Mouse (Mus musculus) midbrain, postnatal 0 days (tissue): ENCODE results near the gene Det1. TPM values are rescaled to one million over a fixed set of nuclear protein-coding genes. Genes with fewer than 3 reads are reported as not detected.

Experiments
- ATAC-seq: fragments of 200-750 bp; cut with Nextera tagmentation; 2 replicates; pipeline ENCODE4 v1.8.0; 2017; ENCODE audit warnings: moderate number of reproducible peaks, mild to moderate bottlenecking, moderate TSS enrichment, moderate library complexity; ENCODE audit not compliant: low FRiP score
- DNase-seq: peaks from one replicate; pipeline ENCODE4 v3.0.0-alpha.2; 2015; ENCODE audit warnings: low spot score
- H3K27ac ChIP-seq: fragments of 300-500 bp; sonication (generic); 2 replicates; pipeline ENCODE4 v1.5.1; 2014; ENCODE audit warnings: low read depth, mild to moderate bottlenecking, low read length, mixed read lengths
- H3K27me3 ChIP-seq: fragments of 300-500 bp; sonication (generic); 2 replicates; pipeline ENCODE4 v1.6.1; 2014; ENCODE audit warnings: low read length, control low read depth, mixed read lengths; ENCODE audit not compliant: insufficient read depth
- H3K36me3 ChIP-seq: fragments of 300-500 bp; sonication (generic); 2 replicates; pipeline ENCODE4 v1.6.1; 2014; ENCODE audit warnings: low read length, control low read depth, mixed read lengths; ENCODE audit not compliant: insufficient read depth
- H3K4me1 ChIP-seq: fragments of 300-500 bp; sonication (generic); 2 replicates; pipeline ENCODE4 v1.6.1; 2014; ENCODE audit warnings: mild to moderate bottlenecking, control low read depth, antibody characterized with exemption, low read length, mixed read lengths; ENCODE audit not compliant: insufficient read depth
- H3K4me2 ChIP-seq: fragments of 300-500 bp; sonication (generic); 2 replicates; pipeline ENCODE4 v1.6.1; 2014; ENCODE audit warnings: low read depth, mild to moderate bottlenecking, low read length, mixed read lengths; ENCODE audit not compliant: poor library complexity, severe bottlenecking
- H3K4me3 ChIP-seq: fragments of 300-500 bp; sonication (generic); 2 replicates; pipeline ENCODE4 v1.5.1; 2014; ENCODE audit warnings: low read depth, mild to moderate bottlenecking, low read length, moderate library complexity
- H3K9ac ChIP-seq: fragments of 300-500 bp; sonication (generic); replicated peaks from 2 replicates; pipeline ENCODE4 v1.6.1; 2014; ENCODE audit warnings: mild to moderate bottlenecking, low read length, moderate library complexity, mixed read lengths; ENCODE audit not compliant: poor library complexity, severe bottlenecking
- H3K9me3 ChIP-seq: fragments of 300-500 bp; sonication (generic); 2 replicates; pipeline ENCODE4 v1.6.1; 2016; ENCODE audit warnings: low read length, control low read depth
- CTCF ChIP-seq: IDR thresholded peaks from 2 replicates; pipeline ENCODE4 v1.5.1; 2016; ENCODE audit warnings: antibody characterized with exemption, mild to moderate bottlenecking
- WGBS: fragments of 180-500 bp; shearing (Covaris S2); extraction: QIAGEN DNeasy Blood & Tissue Kit; methylation state at CpG from one replicate; pipeline ENCODE4 v1.1.7; 2014; 5-methylcytosine and 5-hydroxymethylcytosine counted together
- polyA plus RNA-seq: library from polyadenylated mRNA; unstranded; fragments of >200 nt; fragmentation: Nextera tagmentation; extraction: Ambion mirVana; gene quantifications from 2 replicates; pipeline ENCODE4 v1.2.1, GENCODE M21; 2015
- total RNA-seq: library from RNA; depleted of rRNA; stranded (reverse); fragments of >200 nt; gene quantifications from 2 replicates; pipeline ENCODE4 v1.2.3, GENCODE M21; 2014

Gene Det1
- total and polyA plus RNA-seq, 2 experiments from 2014 or later, result 6.2 to 13.2 TPM

GRCm38 (mm10) chr7:78882469-78882837 lies 35.4 kb upstream of the Det1 start:
- no peaks in the 10 kb centered on the region for H3K27me3 ChIP-seq
- DNase-seq (peak; percentile 90), ATAC-seq (peak; percentile 85)

GRCm38 (mm10) chr7:78881607-78882468 lies 34.8 kb upstream of the Det1 start:
- Histone ChIP-seq H3K4me3 (peak overlapping the region; percentile 69), H3K4me2 (peak overlapping the region; percentile 70), H3K9me3 (no peaks in the 10 kb centered on the region), H3K4me1 (peaks cover 13% of the 10 kb centered on the region; the same call in 1 of the 2 replicates), H3K27me3 (no peaks in the 10 kb centered on the region), H3K27ac (peak overlapping the region; percentile 91), H3K9ac (peak overlapping the region; percentile 85), H3K36me3 (no peaks in the 10 kb centered on the region)
- 7% methylated on average over 14 of the region's 16 CpGs for WGBS
- no peak for DNase-seq
- ATAC-seq, result peak; percentile 9
- no peak for TF ChIP-seq CTCF

More at GRCm38 (mm10) chr7:78882469-78882837, 35.4 kb upstream of the Det1 start:
- TF ChIP-seq CTCF, result no peak
- peaks cover 16% of the 10 kb centered on the region; the same call in 1 of the 2 replicates for H3K4me1 ChIP-seq
- peak overlapping the region; percentile 69 for H3K4me3 ChIP-seq
- H3K4me2 ChIP-seq, result peak overlapping the region; percentile 70
- peak overlapping the region; percentile 85 for H3K9ac ChIP-seq
- WGBS, result under 1% methylated on average over 23 of the region's 23 CpGs
- no peaks in the 10 kb centered on the region for H3K36me3 ChIP-seq
- peak overlapping the region; percentile 91 for H3K27ac ChIP-seq
- H3K9me3 ChIP-seq, result no peaks in the 10 kb centered on the region

DNA sequence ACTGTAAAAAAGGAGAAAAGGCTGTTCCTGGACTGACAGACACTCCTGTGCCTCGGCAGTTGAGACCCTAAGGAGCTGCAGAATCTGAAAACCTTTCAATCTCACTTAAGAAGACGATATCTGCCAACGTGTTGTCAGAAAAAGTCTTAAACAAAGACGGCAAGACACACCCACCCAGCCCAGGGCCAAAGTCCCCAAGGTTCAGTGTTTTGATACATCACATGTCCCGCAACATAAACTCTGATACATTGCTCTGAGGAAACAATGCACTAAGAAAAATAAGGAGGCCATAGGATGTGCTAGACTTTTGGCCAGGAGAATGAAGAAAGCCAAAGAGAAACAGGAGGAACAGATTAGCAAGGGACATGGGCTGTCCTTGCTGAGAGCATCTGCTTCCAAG lies 25.8 kb upstream of the Det1 start:
- H3K9me3 ChIP-seq, result no peaks in the 10 kb centered on the region
- no peaks in the 10 kb centered on the region for H3K27me3 ChIP-seq
- no peaks in the 10 kb centered on the region for H3K36me3 ChIP-seq
- no peak overlapping the region for H3K4me2 ChIP-seq
- H3K4me1 ChIP-seq, result no peaks in the 10 kb centered on the region
- H3K27ac ChIP-seq, result no peak overlapping the region
- TF ChIP-seq CTCF, result no peak
- DNase-seq (no peak), ATAC-seq (no peak)
- 81% methylated on average over 5 of the region's 5 CpGs for WGBS
- H3K9ac ChIP-seq, result no peak overlapping the region
- H3K4me3 ChIP-seq, result no peak overlapping the region

DNA sequence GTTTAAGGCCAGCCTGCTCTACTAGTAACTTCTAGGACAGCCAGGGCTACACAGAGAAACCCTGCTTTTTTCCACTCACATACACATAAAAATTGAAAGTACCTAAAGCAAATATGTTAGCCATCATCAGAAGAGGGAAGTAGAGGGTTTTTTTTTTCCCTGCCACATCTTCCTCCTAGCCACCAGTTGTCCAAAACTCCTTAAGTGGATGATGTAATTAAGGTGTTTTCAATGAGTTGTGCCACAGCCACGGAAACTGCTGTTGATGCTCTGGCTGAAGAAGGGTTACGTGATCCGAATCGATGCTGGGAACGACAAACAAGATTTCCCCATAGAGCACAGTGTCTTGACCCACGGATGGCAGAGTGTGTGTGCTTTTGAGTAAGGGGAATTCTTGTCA lies 25.3 kb upstream of the Det1 start:
- no peak overlapping the region for H3K27ac ChIP-seq
- no peak for ATAC-seq
- H3K4me2 ChIP-seq, result no peak overlapping the region
- no peaks in the 10 kb centered on the region for H3K27me3 ChIP-seq
- no peaks in the 10 kb centered on the region for H3K36me3 ChIP-seq
- no peak for DNase-seq
- no peak overlapping the region for H3K4me3 ChIP-seq
- 83% methylated on average over 6 of the region's 6 CpGs for WGBS
- H3K9me3 ChIP-seq, result no peaks in the 10 kb centered on the region
- no peak overlapping the region for H3K9ac ChIP-seq
- no peak for TF ChIP-seq CTCF
- H3K4me1 ChIP-seq, result peaks cover under 1% of the 10 kb centered on the region; the same call in 1 of the 2 replicates

DNA sequence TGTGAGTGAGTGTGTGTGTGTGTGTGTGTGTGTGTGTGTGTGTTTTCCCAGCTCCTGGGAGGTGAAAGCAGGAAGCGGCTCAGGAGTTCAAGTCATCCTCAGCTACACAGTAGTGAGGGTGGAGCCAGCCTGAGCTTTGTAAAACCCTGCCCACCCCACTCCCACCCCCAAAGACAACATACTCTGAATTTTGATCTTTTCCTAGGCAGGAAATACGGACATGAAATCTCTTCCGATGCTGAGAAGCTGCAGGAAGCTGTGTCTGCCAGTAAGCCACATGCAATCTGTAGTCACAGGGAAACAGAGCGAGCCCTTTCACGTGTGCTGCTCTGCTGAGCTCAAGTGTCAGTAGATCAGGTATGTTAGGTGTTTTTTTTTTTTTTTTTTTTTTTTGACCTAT lies 21.7 kb upstream of the Det1 start:
- Histone ChIP-seq H3K4me3 (no peak overlapping the region), H3K4me2 (no peak overlapping the region), H3K36me3 (no peaks in the 10 kb centered on the region), H3K27ac (no peak overlapping the region), H3K4me1 (peaks cover 4% of the 10 kb centered on the region; the same call in 1 of the 2 replicates), H3K27me3 (no peaks in the 10 kb centered on the region), H3K9me3 (no peaks in the 10 kb centered on the region), H3K9ac (no peak overlapping the region)
- WGBS, result 72% methylated on average over 5 of the region's 5 CpGs
- no peak for ATAC-seq
- TF ChIP-seq CTCF, result no peak
- DNase-seq, result no peak

- no peak for DNase-seq
- no peak overlapping the region for H3K27ac ChIP-seq
- H3K9ac ChIP-seq, result no peak overlapping the region
- TF ChIP-seq CTCF, result no peak
- H3K4me2 ChIP-seq, result no peak overlapping the region
- H3K9me3 ChIP-seq, result no peaks in the 10 kb centered on the region
- no peak overlapping the region for H3K4me3 ChIP-seq
- no peaks in the 10 kb centered on the region for H3K27me3 ChIP-seq
- peaks cover 4% of the 10 kb centered on the region; the same call in 1 of the 2 replicates for H3K4me1 ChIP-seq
- H3K36me3 ChIP-seq, result no peaks in the 10 kb centered on the region
- no peak for ATAC-seq
- 72% methylated on average over 12 of the region's 12 CpGs for WGBS
Measured at GRCm38 (mm10) chr7:78865212-78865949, 18.3 kb upstream of the Det1 start.
